Mouse (Mus musculus): ENCODE measurements around the gene Arf6.

DNA sequence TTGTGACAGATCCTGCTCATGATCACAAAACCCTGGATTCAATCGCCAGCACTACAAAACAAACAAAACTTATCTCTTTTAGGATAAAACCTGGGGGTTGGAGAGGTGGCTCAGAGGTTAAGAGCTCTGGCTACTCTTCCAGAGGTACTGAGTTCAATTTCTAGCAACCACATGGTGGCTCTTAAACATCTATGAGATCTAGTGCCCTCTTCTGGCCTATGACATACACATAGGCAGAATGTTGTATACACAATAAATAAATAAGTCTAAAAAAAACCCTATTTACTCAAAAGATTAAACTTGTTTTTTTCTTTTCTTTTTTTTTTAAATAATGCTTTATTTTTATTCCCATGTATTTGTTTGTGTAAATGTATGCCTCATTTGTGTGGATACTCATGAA lies 20.3 kb upstream of the Arf6 start:
- no peak for TF ChIP-seq CTCF (IDR thresholded peaks at IDR 0.05; ENCODE audit: control insufficient read depth, insufficient read depth, insufficient replicate concordance, low read depth, low read length)
- TF ChIP-seq POLR2A (IDR thresholded peaks at IDR 0.05; ENCODE audit: control insufficient read depth, low read depth, low read length), result no peak
